Mouse (Mus musculus) gastrocnemius, postnatal 4 days (tissue): ENCODE results near the gene Spef1. TPM values are rescaled to one million over a fixed set of nuclear protein-coding genes. Genes with fewer than 3 reads are reported as not detected.

Experiments
- DNase-seq, 2 experiments: peaks; one replicate each; pipeline ENCODE4 v3.0.0; 2021 to 2022; ENCODE audit warnings: low spot score in 2 of 2, mixed read lengths in 2 of 2
- total RNA-seq, 2 experiments: library from RNA; stranded (reverse); gene quantifications; 2 replicates each; pipeline ENCODE4 v1.2.3; 2021

Gene Spef1
- total RNA-seq, 2 experiments from 2014 or later: 5.8 to 6.6 TPM

- DNase-seq: no peak
These were observed 11.7 kb downstream of the Spef1 start for GRCm38 (mm10) chr2:131175286-131175944.

GRCm38 (mm10) chr2:131174700-131175099, 12.4 kb downstream of the Spef1 start:
- peak in 1 of 2 experiments; percentile 40 for DNase-seq

- DNase-seq: no peak
These were observed 14.8 kb downstream of the Spef1 start for GRCm38 (mm10) chr2:131172322-131172721.

GRCm38 (mm10) chr2:131171401-131172104, 15.5 kb downstream of the Spef1 start:
- DNase-seq: peak; percentile 57 to 71

GRCm38 (mm10) chr2:131170936-131171335, 16.1 kb downstream of the Spef1 start:
- no peak for DNase-seq

- DNase-seq: no peak
These were observed 18.2 kb downstream of the Spef1 start for GRCm38 (mm10) chr2:131168914-131169313.

- no peak for DNase-seq
These were observed 19.1 kb downstream of the Spef1 start for GRCm38 (mm10) chr2:131167984-131168383.

- no peak for DNase-seq
These were observed 20.9 kb downstream of the Spef1 start for GRCm38 (mm10) chr2:131166172-131166571.

- no peak for DNase-seq
These were observed 23.2 kb downstream of the Spef1 start for GRCm38 (mm10) chr2:131163924-131164323.

- no peak for DNase-seq
These were observed 26.4 kb downstream of the Spef1 start for GRCm38 (mm10) chr2:131160671-131161111.

- DNase-seq: peak; percentile 87 to 97
These were observed 27.0 kb downstream of the Spef1 start, which contains the start of gene 1700037H04Rik for GRCm38 (mm10) chr2:131159938-131160581. Gene 1700037H04Rik, minus strand, starts transcription at chr2:131160081.

- peak in 1 of 2 experiments; percentile 48 for DNase-seq
These were observed 27.6 kb downstream of the Spef1 start for GRCm38 (mm10) chr2:131159491-131159910.

GRCm38 (mm10) chr2:131156987-131157386, 30.1 kb downstream of the Spef1 start:
- no peak for DNase-seq

- DNase-seq: no peak
These were observed 33.0 kb downstream of the Spef1 start for GRCm38 (mm10) chr2:131154036-131154435.

GRCm38 (mm10) chr2:131152166-131152730, 34.8 kb downstream of the Spef1 start:
- DNase-seq: no peak

- DNase-seq: no peak
These were observed 37.9 kb downstream of the Spef1 start for GRCm38 (mm10) chr2:131149254-131149578.

- no peak for DNase-seq
These were observed 38.5 kb downstream of the Spef1 start for GRCm38 (mm10) chr2:131148353-131149253.

- DNase-seq: no peak
These were observed 40.1 kb downstream of the Spef1 start for GRCm38 (mm10) chr2:131147043-131147365.

- DNase-seq: no peak
These were observed 40.7 kb downstream of the Spef1 start for GRCm38 (mm10) chr2:131146193-131147042.

GRCm38 (mm10) chr2:131145536-131145935, 41.5 kb downstream of the Spef1 start:
- no peak for DNase-seq
